Mouse (Mus musculus): Measurements from ENCODE around the gene Plpp3. TPM values are rescaled to one million over a fixed set of nuclear protein-coding genes. Genes with fewer than 3 reads are reported as not detected.

Plpp3 gene
- polyA plus RNA-seq, 1 experiment from 2014 or later = 48.6 TPM

GRCm38 (mm10) chr4:105163981-105164411 is 6.8 kb downstream of the Plpp3 start:
- 81% methylated on average over 4 of the region's 4 CpGs for WGBS
- ATAC-seq (no peak), DNase-seq (ENCODE audit: low spot score) (no peak)
- Histone ChIP-seq H3K27ac (ENCODE audit: low read depth, low read length) (no peak overlapping the region), H3K4me2 (ENCODE audit: low read length) (no peak overlapping the region), H3K4me3 (ENCODE audit: low read depth, low read length) (no peak overlapping the region), H3K27me3 (replicated peaks; ENCODE audit: control insufficient read depth, insufficient read depth, low read length) (no peaks in the 10 kb centered on the region), H3K4me1 (ENCODE audit: control insufficient read depth, insufficient read depth, low read length) (peaks cover 21% of the 10 kb centered on the region), H3K9ac (ENCODE audit: low read length) (no peak overlapping the region), H3K36me3 (ENCODE audit: control insufficient read depth, insufficient read depth, low read length) (peaks cover 16% of the 10 kb centered on the region; the same call in 1 of the 2 replicates), H3K9me3 (replicated peaks; ENCODE audit: control insufficient read depth, low read length) (no peaks in the 10 kb centered on the region)

GRCm38 (mm10) chr4:105164952-105165351 is 7.8 kb downstream of the Plpp3 start:
- ATAC-seq (no peak; the same call in 1 of the 2 replicates), DNase-seq (ENCODE audit: low spot score) (peak; percentile 54)
- 71% methylated on average over 6 of the region's 6 CpGs for WGBS
- Histone ChIP-seq H3K27me3 (replicated peaks; ENCODE audit: control insufficient read depth, insufficient read depth, low read length) (no peaks in the 10 kb centered on the region), H3K4me2 (ENCODE audit: low read length) (no peak overlapping the region), H3K36me3 (ENCODE audit: control insufficient read depth, insufficient read depth, low read length) (peaks cover 16% of the 10 kb centered on the region; the same call in 1 of the 2 replicates), H3K9ac (ENCODE audit: low read length) (no peak overlapping the region), H3K27ac (ENCODE audit: low read depth, low read length) (no peak overlapping the region), H3K4me3 (ENCODE audit: low read depth, low read length) (no peak overlapping the region), H3K9me3 (replicated peaks; ENCODE audit: control insufficient read depth, low read length) (no peaks in the 10 kb centered on the region), H3K4me1 (ENCODE audit: control insufficient read depth, insufficient read depth, low read length) (peaks cover 31% of the 10 kb centered on the region)

- WGBS = 4% methylated on average over 7 of the region's 7 CpGs
Observed at GRCm38 (mm10) chr4:105169093-105169571, 12.0 kb downstream of the Plpp3 start.

GRCm38 (mm10) chr4:105169826-105170810 is 13.0 kb downstream of the Plpp3 start:
- H3K9me3 ChIP-seq (replicated peaks; ENCODE audit: control insufficient read depth, low read length) = no peaks in the 10 kb centered on the region
- H3K27ac ChIP-seq (ENCODE audit: low read depth, low read length) = peak overlapping the region; percentile 92
- H3K4me1 ChIP-seq (ENCODE audit: control insufficient read depth, insufficient read depth, low read length) = peaks cover 49% of the 10 kb centered on the region
- H3K36me3 ChIP-seq (ENCODE audit: control insufficient read depth, insufficient read depth, low read length) = 0 out of 2 replicates have a peak, but pooled peaks cover 7% of the 10 kb centered on the region
- peak overlapping the region; percentile 32; the same call in 1 of the 2 replicates for H3K9ac ChIP-seq (ENCODE audit: low read length)
- WGBS = 6% methylated on average over 16 of the region's 16 CpGs
- ATAC-seq = peak; percentile 63
- peak; percentile 82 for DNase-seq (ENCODE audit: low spot score)
- H3K4me2 ChIP-seq (ENCODE audit: low read length) = peak overlapping the region; percentile 45
- H3K27me3 ChIP-seq (replicated peaks; ENCODE audit: control insufficient read depth, insufficient read depth, low read length) = no peaks in the 10 kb centered on the region
- no peak overlapping the region for H3K4me3 ChIP-seq (ENCODE audit: low read depth, low read length)

More at GRCm38 (mm10) chr4:105169093-105169571, 12.0 kb downstream of the Plpp3 start:
- 0 out of 2 replicates have a peak, but pooled peaks cover 6% of the 10 kb centered on the region for H3K36me3 ChIP-seq (ENCODE audit: control insufficient read depth, insufficient read depth, low read length)
- peak overlapping the region; percentile 36; the same call in 1 of the 2 replicates for H3K9ac ChIP-seq (ENCODE audit: low read length)
- H3K27ac ChIP-seq (ENCODE audit: low read depth, low read length) = peak overlapping the region; percentile 92
- H3K4me1 ChIP-seq (ENCODE audit: control insufficient read depth, insufficient read depth, low read length) = peaks cover 45% of the 10 kb centered on the region
- H3K27me3 ChIP-seq (replicated peaks; ENCODE audit: control insufficient read depth, insufficient read depth, low read length) = no peaks in the 10 kb centered on the region
- H3K4me2 ChIP-seq (ENCODE audit: low read length) = peak overlapping the region; percentile 45
- no peak overlapping the region for H3K4me3 ChIP-seq (ENCODE audit: low read depth, low read length)
- ATAC-seq (no peak), DNase-seq (ENCODE audit: low spot score) (peak; percentile 47)
- no peaks in the 10 kb centered on the region for H3K9me3 ChIP-seq (replicated peaks; ENCODE audit: control insufficient read depth, low read length)

- no peaks in the 10 kb centered on the region for H3K27me3 ChIP-seq (replicated peaks; ENCODE audit: control insufficient read depth, insufficient read depth, low read length)
- no peak overlapping the region; the same call in 1 of the 2 replicates for H3K4me3 ChIP-seq (ENCODE audit: low read depth, low read length)
- WGBS = 5% methylated on average over 9 of the region's 9 CpGs
- peak overlapping the region; percentile 45 for H3K4me2 ChIP-seq (ENCODE audit: low read length)
- H3K36me3 ChIP-seq (ENCODE audit: control insufficient read depth, insufficient read depth, low read length) = 0 out of 2 replicates have a peak, but pooled peaks cover 7% of the 10 kb centered on the region
- peaks cover 55% of the 10 kb centered on the region for H3K4me1 ChIP-seq (ENCODE audit: control insufficient read depth, insufficient read depth, low read length)
- H3K9me3 ChIP-seq (replicated peaks; ENCODE audit: control insufficient read depth, low read length) = no peaks in the 10 kb centered on the region
- H3K27ac ChIP-seq (ENCODE audit: low read depth, low read length) = peak overlapping the region; percentile 92
- peak; percentile 89 for DNase-seq (ENCODE audit: low spot score)
- peak; percentile 86 for ATAC-seq
- H3K9ac ChIP-seq (ENCODE audit: low read length) = peak overlapping the region; percentile 32; the same call in 1 of the 2 replicates
Observed at GRCm38 (mm10) chr4:105170811-105171401, 13.8 kb downstream of the Plpp3 start.

GRCm38 (mm10) chr4:105171432-105171831 is 14.3 kb downstream of the Plpp3 start:
- H3K9me3 ChIP-seq (replicated peaks; ENCODE audit: control insufficient read depth, low read length) = no peaks in the 10 kb centered on the region
- 0 out of 2 replicates have a peak, but pooled peaks cover 8% of the 10 kb centered on the region for H3K36me3 ChIP-seq (ENCODE audit: control insufficient read depth, insufficient read depth, low read length)
- no peak for ATAC-seq
- no peaks in the 10 kb centered on the region for H3K27me3 ChIP-seq (replicated peaks; ENCODE audit: control insufficient read depth, insufficient read depth, low read length)
- peaks cover 60% of the 10 kb centered on the region for H3K4me1 ChIP-seq (ENCODE audit: control insufficient read depth, insufficient read depth, low read length)
- H3K27ac ChIP-seq (ENCODE audit: low read depth, low read length) = peak overlapping the region; percentile 92
- H3K4me3 ChIP-seq (ENCODE audit: low read depth, low read length) = no peak overlapping the region; the same call in 1 of the 2 replicates
- H3K9ac ChIP-seq (ENCODE audit: low read length) = no peak overlapping the region
- DNase-seq (ENCODE audit: low spot score) = no peak
- H3K4me2 ChIP-seq (ENCODE audit: low read length) = peak overlapping the region; percentile 45
- WGBS = 33% methylated on average over 3 of the region's 3 CpGs

GRCm38 (mm10) chr4:105174778-105175177 is 17.6 kb downstream of the Plpp3 start:
- Histone ChIP-seq H3K27me3 (replicated peaks; ENCODE audit: control insufficient read depth, insufficient read depth, low read length) (no peaks in the 10 kb centered on the region), H3K4me3 (ENCODE audit: low read depth, low read length) (no peak overlapping the region), H3K4me1 (ENCODE audit: control insufficient read depth, insufficient read depth, low read length) (peaks cover 62% of the 10 kb centered on the region), H3K4me2 (ENCODE audit: low read length) (no peak overlapping the region), H3K27ac (ENCODE audit: low read depth, low read length) (peak overlapping the region; percentile 70), H3K36me3 (ENCODE audit: control insufficient read depth, insufficient read depth, low read length) (0 out of 2 replicates have a peak, but pooled peaks cover 9% of the 10 kb centered on the region), H3K9ac (ENCODE audit: low read length) (no peak overlapping the region), H3K9me3 (replicated peaks; ENCODE audit: control insufficient read depth, low read length) (no peaks in the 10 kb centered on the region)
- 35% methylated on average over 4 of the region's 4 CpGs for WGBS
- ATAC-seq (no peak), DNase-seq (ENCODE audit: low spot score) (peak; percentile 33)

- peak overlapping the region; percentile 18; the same call in 1 of the 2 replicates for H3K4me2 ChIP-seq (ENCODE audit: low read length)
- no peaks in the 10 kb centered on the region for H3K9me3 ChIP-seq (replicated peaks; ENCODE audit: control insufficient read depth, low read length)
- no peak overlapping the region for H3K9ac ChIP-seq (ENCODE audit: low read length)
- peak overlapping the region; percentile 88 for H3K27ac ChIP-seq (ENCODE audit: low read depth, low read length)
- H3K4me3 ChIP-seq (ENCODE audit: low read depth, low read length) = no peak overlapping the region
- WGBS = 24% methylated on average over 15 of the region's 16 CpGs
- peak; percentile 92 for DNase-seq (ENCODE audit: low spot score)
- ATAC-seq = peak; percentile 62
- peaks cover 55% of the 10 kb centered on the region for H3K4me1 ChIP-seq (ENCODE audit: control insufficient read depth, insufficient read depth, low read length)
- H3K36me3 ChIP-seq (ENCODE audit: control insufficient read depth, insufficient read depth, low read length) = 0 out of 2 replicates have a peak, but pooled peaks cover 9% of the 10 kb centered on the region
- no peaks in the 10 kb centered on the region for H3K27me3 ChIP-seq (replicated peaks; ENCODE audit: control insufficient read depth, insufficient read depth, low read length)
Observed at GRCm38 (mm10) chr4:105175255-105176035, 18.3 kb downstream of the Plpp3 start.
